Mouse (Mus musculus) embryonic facial prominence, embryonic 15.5 days (tissue): ENCODE measurements around the gene Rnf157. TPM values are rescaled to one million over a fixed set of nuclear protein-coding genes. Genes with fewer than 3 reads are reported as not detected.
"Not testable (repeated sequence)": the region's sequence is repeated elsewhere in the genome, so short reads cannot be mapped to it uniquely, and the experiment has no call there.

Experiments used
- ATAC-seq: fragments of 200-750 bp; cut with Nextera tagmentation; 2 replicates; pipeline ENCODE4 v1.8.0; 2017; ENCODE audit warnings: low read depth, moderate TSS enrichment; ENCODE audit not compliant: insufficient number of reproducible peaks, low FRiP score, low TSS enrichment
- H3K27ac ChIP-seq: fragments of 300-500 bp; sonication (generic); replicated peaks from 2 replicates; pipeline ENCODE4 v1.5.1; 2015; ENCODE audit warnings: mild to moderate bottlenecking, inconsistent platforms
- H3K27me3 ChIP-seq: fragments of 300-500 bp; sonication (generic); 2 replicates; pipeline ENCODE4 v1.6.1; 2015; ENCODE audit warnings: inconsistent platforms
- H3K36me3 ChIP-seq: fragments of 300-500 bp; sonication (generic); 2 replicates; pipeline ENCODE4 v1.6.1; 2015; ENCODE audit warnings: mild to moderate bottlenecking, inconsistent platforms
- H3K4me1 ChIP-seq: fragments of 300-500 bp; sonication (generic); 2 replicates; pipeline ENCODE4 v1.6.1; 2015; ENCODE audit warnings: inconsistent platforms
- H3K4me2 ChIP-seq: fragments of 300-500 bp; sonication (generic); replicated peaks from 2 replicates; pipeline ENCODE4 v1.6.1; 2015; ENCODE audit warnings: mild to moderate bottlenecking, inconsistent platforms
- H3K4me3 ChIP-seq: fragments of 300-500 bp; sonication (generic); replicated peaks from 2 replicates; pipeline ENCODE4 v1.5.1; 2015; ENCODE audit warnings: mild to moderate bottlenecking, inconsistent platforms
- H3K9ac ChIP-seq: fragments of 300-500 bp; sonication (generic); 2 replicates; pipeline ENCODE4 v1.6.1; 2015; ENCODE audit warnings: inconsistent platforms
- H3K9me3 ChIP-seq: fragments of 300-500 bp; sonication (generic); replicated peaks from 2 replicates; pipeline ENCODE4 v1.6.1; 2016; ENCODE audit warnings: inconsistent platforms
- WGBS: fragments of 180-500 bp; shearing (Covaris S2); methylation state at CpG from one replicate; pipeline ENCODE4 v1.1.7; 2015; 5-methylcytosine and 5-hydroxymethylcytosine counted together
- polyA plus RNA-seq: library from polyadenylated mRNA; unstranded; fragments of >200 nt; fragmentation: Nextera tagmentation; extraction: Ambion mirVana; gene quantifications from 2 replicates; pipeline ENCODE4 v1.2.1, GENCODE M21; 2015

The Rnf157 gene
- polyA plus RNA-seq, 1 experiment from 2014 or later = 17.0 TPM

DNA sequence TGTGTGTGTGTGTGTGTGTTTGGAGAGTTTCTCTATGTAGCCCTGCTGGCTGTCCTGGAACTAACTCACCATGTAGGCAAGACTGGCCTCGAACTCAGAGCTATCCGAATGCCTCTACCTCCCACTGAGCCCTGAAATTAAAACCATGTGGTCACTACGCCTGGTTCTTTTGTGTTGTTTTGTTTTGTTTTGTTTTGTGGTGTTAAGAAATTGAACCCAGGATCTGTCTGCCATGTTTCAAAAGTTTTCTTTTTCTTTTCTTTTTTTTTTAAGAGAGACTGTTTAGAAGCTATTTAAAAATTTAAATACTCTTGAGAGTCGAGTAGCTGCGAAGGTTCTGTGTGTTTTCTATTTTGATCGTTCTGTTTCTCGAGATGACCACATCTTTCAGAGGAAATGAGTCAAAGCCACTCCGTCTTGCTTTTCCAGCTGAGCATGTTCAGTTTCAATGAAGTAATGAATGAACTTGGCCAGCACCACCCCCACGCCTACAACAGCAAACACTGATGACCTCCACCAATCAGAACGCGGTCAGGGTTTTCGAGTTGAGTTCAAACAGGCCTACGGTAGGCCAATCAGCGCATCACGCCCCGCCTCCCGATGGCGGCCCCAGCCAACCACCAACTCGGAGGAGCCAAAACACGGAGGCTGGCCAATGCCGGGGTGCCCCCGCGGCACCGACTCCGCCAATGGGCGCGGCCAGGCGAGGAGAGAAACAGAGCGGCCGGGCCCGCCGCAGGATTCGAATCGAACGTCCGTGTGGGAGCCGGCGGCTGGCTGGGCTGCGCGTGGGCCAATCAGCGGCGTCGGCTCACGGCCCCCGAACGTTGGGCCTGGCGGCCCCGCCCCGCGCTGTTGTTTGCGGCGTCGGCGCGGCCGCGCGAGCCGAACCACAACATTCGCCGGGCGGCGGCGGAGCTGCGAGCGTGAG is 20.8 kb upstream of the Rnf157 start, which contains the start of gene Ubald2:
TSS of gene Ubald2 (plus strand) at position 739 of the 931 bp plus-strand sequence.
- Histone ChIP-seq H3K4me2 (peak within 1 kb of the TSS; percentile 59), H3K27ac (peak within 1 kb of the TSS; percentile 92), H3K36me3 (peaks cover 16% of the 10 kb centered on the region), H3K4me3 (peak within 1 kb of the TSS; percentile 74), H3K9ac (peak within 1 kb of the TSS; percentile 85), H3K4me1 (peaks cover 46% of the 10 kb centered on the region), H3K9me3 (no peaks in the 10 kb centered on the region), H3K27me3 (no peaks in the 10 kb centered on the region)
- 2% methylated on average over 66 of the region's 66 CpGs for WGBS
- peak; percentile 98 for ATAC-seq

DNA sequence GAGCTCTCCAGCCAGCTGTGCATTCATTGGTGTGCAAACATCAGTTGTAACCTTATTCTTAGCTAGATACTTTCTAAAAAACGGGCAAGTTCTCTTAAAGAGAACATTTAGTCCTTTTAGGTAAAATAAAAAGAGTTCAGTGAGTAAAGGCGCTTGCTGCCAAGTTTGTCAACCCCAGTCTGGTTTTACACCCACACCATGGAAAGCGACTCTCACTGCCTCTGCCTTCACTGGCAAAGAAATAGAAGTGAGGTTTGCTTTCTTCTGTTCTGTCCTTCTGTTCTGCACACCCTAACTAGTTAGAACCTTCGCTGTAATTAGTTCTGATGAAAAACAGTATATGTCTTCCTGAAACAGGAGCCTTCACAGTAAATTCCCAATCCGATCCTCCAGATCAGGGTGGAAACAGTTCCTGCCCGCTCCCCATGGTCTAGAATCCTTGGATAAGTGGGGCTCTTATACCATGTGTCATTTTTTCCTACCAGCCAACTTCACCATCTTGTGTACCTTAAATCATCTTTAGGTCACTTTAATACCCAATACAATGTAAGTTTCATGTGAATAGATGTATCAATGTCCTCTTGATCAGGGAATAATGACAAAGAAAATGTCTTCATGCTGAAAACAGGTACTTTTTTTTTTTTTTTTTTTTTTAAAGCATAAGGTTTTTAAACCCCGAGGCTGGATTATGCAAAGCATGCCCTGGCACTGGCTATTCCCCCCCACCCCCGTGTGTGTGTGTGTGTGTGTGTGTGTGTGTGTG is 19.9 kb upstream of the Rnf157 start:
- ATAC-seq = no peak
- Histone ChIP-seq H3K4me2 (peak overlapping the region; percentile 59), H3K27me3 (no peaks in the 10 kb centered on the region), H3K9me3 (no peaks in the 10 kb centered on the region), H3K27ac (peak overlapping the region; percentile 78), H3K9ac (no peak overlapping the region), H3K4me1 (peaks cover 46% of the 10 kb centered on the region), H3K4me3 (no peak overlapping the region; the same call in 1 of the 2 replicates), H3K36me3 (peaks cover 16% of the 10 kb centered on the region)
- WGBS = 41% methylated on average over 8 of the region's 8 CpGs

DNA sequence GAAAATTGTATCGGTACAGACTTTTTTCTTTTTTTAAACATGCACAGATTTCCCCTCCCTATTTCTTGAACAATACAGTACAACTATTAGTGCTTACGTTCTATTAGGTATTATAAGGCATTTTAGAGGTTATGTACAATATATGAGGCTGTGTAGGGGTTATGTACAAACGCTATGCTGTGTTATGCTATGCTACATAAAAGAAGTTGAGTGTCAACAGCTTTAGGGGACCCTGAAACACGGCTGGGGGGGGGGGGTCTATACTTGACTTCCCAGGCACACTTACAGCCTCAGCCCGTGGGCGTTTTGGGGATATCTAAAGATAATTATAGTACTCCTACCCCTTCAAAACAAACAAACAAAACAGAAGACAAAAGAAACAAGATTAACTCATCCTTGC is 19.3 kb upstream of the Rnf157 start:
- H3K9ac ChIP-seq = no peak overlapping the region
- no peak overlapping the region for H3K4me2 ChIP-seq
- H3K4me1 ChIP-seq = peaks cover 42% of the 10 kb centered on the region
- ATAC-seq = no peak
- H3K27me3 ChIP-seq = no peaks in the 10 kb centered on the region
- peak overlapping the region; percentile 78; the same call in 1 of the 2 replicates for H3K27ac ChIP-seq
- H3K4me3 ChIP-seq = no peak overlapping the region
- H3K36me3 ChIP-seq = peaks cover 10% of the 10 kb centered on the region; the same call in 1 of the 2 replicates
- no peaks in the 10 kb centered on the region for H3K9me3 ChIP-seq
- 48% methylated on average over 6 of the region's 6 CpGs for WGBS

DNA sequence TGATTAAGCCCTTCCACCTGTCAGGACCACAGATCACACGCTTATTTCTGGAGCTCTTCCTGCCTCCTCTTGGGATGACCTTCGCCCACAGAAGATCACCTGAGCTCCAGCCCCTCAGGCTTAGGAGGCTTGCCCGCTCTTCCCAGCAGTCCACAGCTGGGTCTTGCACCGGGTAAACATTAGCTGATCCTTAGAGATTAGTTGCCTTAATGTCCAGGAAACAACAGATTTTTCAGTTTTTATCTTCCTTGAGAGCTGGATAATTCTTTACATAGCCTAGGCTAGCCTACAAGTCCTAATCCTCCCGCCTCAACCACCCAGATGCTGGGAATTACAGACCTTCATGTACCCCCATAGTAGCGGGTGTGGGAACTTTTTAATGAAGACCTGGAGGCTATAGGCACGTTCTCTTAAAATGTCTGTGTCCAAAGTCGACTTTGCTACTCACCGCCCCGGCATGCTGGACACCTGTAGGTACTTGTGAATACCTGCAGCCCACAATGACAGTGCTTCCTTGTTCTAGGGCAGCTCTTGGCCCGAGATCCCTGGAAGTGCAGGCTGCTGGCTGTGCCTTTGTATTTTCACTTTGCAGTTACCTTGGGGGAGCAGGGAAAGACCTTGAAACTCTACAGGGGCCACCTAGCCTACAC is 18.7 kb upstream of the Rnf157 start:
- Histone ChIP-seq H3K4me2 (peak overlapping the region; percentile 12; the same call in 1 of the 2 replicates), H3K4me3 (no peak overlapping the region), H3K36me3 (peaks cover 4% of the 10 kb centered on the region; the same call in 1 of the 2 replicates), H3K4me1 (peaks cover 36% of the 10 kb centered on the region), H3K9ac (no peak overlapping the region), H3K9me3 (no peaks in the 10 kb centered on the region), H3K27me3 (no peaks in the 10 kb centered on the region), H3K27ac (0 out of 2 replicates have a peak overlapping the region, but pooled peaks have one; percentile 4)
- 35% methylated on average over 11 of the region's 11 CpGs for WGBS
- ATAC-seq = no peak

DNA sequence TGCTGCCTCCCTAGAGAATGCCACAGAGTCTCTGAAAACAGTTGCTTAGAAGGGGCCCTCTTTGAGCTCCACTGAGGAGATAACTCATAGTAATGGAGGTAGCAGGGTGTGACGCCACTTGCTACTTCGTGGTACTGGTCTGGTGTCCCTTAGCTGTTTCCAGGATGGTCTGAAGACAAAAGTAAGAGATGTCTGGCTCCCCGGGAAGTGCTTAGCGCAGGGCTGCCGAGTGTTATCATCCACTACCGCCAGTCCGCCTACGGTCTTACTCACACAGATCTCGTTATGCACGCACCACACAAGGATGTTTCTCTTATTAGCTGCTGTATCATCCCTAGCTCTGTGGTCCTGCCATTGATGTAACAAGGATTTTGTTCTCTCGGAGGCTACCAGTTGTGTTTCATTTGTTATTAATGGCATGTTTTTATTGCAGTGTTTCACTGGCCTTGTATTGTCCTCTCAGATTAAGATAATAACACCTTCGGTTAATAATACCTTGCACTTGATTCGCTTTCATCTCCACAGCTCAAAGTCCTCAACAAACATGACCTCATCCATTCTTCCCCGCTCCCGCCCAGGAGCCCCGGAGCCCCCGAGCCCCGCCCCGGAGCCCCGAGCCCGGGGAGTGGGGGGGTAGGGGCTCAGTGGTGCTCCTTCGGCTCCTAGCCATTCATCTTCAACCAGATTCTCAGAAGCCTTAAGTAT is 18.0 kb upstream of the Rnf157 start:
- peaks cover 29% of the 10 kb centered on the region for H3K4me1 ChIP-seq
- 34% methylated on average over 22 of the region's 22 CpGs for WGBS
- ATAC-seq = no peak
- peak overlapping the region; percentile 12; the same call in 1 of the 2 replicates for H3K4me2 ChIP-seq
- H3K27ac ChIP-seq = 0 out of 2 replicates have a peak overlapping the region, but pooled peaks have one; percentile 4
- H3K4me3 ChIP-seq = no peak overlapping the region
- peaks cover 2% of the 10 kb centered on the region; the same call in 1 of the 2 replicates for H3K36me3 ChIP-seq
- H3K9ac ChIP-seq = no peak overlapping the region
- H3K9me3 ChIP-seq = no peaks in the 10 kb centered on the region
- H3K27me3 ChIP-seq = no peaks in the 10 kb centered on the region

DNA sequence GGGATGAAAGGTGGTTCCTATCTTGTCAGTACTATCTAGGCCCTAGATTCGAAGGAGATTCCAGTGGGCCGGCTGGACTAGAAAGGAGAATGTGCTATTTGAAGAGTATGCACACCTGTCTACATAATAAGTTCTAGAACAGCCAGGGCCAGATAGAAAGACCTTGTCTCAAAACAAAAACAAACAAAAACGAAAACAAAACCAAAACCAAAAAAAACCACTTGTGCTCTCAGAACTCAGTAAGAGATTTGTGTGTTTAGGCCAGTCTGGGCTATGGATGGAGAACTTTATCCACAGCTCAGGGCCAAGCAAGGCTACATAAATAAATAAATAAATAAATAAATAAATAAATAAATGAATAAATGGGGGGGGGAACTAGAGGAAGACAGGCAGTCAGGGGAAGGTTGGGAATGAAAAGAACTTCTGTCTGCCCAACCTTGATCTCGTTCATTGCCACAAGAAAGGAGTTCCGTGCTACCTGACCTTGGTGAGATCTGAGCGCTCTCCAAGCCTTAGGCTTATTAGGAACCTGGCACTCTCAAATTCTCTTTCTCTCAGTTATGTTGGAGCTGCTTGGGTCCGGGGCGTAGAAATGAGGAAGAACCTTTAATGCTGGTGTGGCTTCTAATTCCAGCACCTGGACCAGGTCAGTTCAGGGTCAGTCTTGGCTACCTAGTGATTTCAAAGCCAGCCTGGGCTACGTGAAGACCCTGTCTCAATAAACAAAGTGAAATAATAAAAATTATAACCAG is 17.2 kb upstream of the Rnf157 start:
- Histone ChIP-seq H3K27me3 (no peaks in the 10 kb centered on the region), H3K4me1 (peaks cover 21% of the 10 kb centered on the region), H3K9ac (no peak overlapping the region), H3K4me2 (no peak overlapping the region), H3K27ac (no peak overlapping the region), H3K9me3 (no peaks in the 10 kb centered on the region), H3K4me3 (no peak overlapping the region), H3K36me3 (no peaks in the 10 kb centered on the region)
- WGBS = 77% methylated on average over 9 of the region's 9 CpGs
- no peak for ATAC-seq

DNA sequence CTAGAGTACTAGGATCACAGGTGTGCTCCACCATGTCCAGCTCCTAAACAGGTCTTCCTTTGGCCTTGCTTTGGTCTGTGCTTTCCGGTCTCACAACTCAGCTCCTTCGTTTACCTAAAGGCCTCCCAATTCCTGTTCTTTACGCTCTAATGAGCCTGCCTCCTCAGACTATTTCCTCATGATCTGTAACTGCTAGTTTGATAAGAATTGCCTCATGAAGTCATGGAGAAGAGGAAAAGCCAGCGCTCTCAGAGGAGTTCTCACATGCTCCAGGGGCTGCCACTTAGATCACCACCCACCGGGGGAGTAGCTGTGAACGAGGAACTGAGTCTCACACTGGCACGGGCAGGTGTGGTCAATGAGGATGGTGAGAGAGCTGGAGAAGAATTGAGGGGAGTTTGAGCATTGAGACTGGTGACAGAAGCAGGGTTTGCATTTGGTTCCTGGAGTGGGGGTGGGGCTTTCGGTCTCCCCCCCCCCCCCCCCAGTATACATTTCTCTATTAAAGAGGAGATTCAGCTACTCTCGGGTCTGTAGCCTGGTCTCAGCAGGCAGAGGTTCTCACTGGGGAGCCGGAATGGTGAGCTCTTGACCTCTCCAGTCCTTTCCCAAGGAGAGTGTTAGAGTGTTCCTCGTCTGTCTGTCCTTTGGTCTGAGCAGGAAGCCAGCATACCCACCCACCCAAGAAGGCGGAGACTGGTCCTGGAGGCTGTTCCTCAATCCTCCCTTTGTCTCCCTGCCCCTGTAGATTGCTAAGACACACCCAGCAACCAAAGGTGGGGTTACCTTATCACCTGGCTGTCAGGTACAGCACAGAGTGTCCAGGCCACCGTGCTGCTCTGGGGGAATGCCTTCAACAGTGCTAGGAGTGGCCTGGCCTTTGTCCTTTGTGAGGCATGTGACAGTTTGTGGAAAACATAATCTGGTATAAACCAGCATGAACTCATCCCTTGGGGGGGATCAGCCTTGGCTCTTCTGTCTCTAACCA is 16.3 kb upstream of the Rnf157 start:
- Histone ChIP-seq H3K4me3 (no peak overlapping the region), H3K9ac (no peak overlapping the region), H3K4me2 (no peak overlapping the region), H3K4me1 (peaks cover 20% of the 10 kb centered on the region), H3K36me3 (no peaks in the 10 kb centered on the region), H3K27ac (no peak overlapping the region), H3K9me3 (no peaks in the 10 kb centered on the region), H3K27me3 (no peaks in the 10 kb centered on the region)
- ATAC-seq = no peak
- WGBS = 42% methylated on average over 13 of the region's 13 CpGs

DNA sequence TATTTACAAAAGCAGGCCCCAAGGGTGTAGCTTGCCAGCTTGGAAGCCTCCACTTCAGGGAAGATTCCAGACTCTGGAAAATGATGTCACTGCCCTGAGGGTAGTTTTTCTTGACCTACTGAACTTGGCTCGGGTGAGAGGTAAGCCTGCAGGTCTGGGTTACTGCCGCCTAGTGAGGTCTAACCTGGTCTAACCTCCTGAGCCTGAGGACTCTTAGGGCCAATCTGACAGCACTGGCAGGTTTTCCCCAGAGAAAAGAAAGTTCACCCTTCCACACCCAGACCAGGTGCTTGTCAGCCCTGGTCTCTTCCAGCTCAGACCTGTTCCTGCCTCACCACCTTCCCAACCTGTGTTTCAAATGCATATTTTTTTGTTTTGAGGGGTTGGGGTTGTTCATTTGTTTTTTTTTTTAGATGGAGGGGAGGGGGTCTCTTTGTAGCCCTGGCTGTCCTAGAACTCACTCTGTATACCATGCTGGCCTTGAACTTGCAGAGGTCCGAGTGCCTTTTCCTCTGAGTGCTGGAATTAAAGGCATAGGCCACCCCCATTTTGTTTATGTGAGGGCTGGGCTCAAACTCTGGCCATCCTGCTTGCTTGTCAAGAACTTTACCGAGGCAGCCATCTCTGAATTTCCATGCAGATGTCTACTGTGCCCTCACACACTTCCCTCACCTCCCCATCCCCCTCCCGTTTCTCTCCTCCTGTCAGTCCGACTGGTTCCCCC is 14.2 kb upstream of the Rnf157 start:
- 51% methylated on average over 6 of the region's 6 CpGs for WGBS
- Histone ChIP-seq H3K4me1 (peaks cover 10% of the 10 kb centered on the region), H3K4me3 (no peak overlapping the region), H3K27me3 (no peaks in the 10 kb centered on the region), H3K9ac (no peak overlapping the region), H3K27ac (no peak overlapping the region), H3K36me3 (no peaks in the 10 kb centered on the region), H3K9me3 (no peaks in the 10 kb centered on the region), H3K4me2 (no peak overlapping the region)
- ATAC-seq = no peak

DNA sequence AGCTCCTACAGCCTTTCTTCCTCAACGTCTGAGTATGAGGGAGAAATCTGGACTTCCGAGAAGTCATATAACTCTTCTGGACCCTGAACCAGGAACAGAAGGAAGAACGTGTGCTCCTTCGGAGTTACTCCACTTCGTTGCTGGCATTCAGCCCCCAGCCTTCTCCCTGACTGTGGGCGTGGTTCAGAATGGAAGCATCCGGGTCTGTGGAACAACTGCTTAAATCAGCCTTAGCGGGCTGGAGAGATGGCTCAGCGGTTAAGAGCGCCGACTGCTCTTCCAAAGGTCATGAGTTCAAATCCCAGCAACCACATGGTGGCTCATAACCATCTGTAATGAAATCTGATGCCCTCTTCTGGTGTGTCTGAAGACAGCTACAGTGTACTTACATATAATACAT is 13.5 kb upstream of the Rnf157 start:
- WGBS = 81% methylated on average over 11 of the region's 11 CpGs
- not testable (repeated sequence) for H3K4me2 ChIP-seq, ATAC-seq

More for the DNA sequence above, 13.5 kb upstream of the Rnf157 start:
- H3K27me3 ChIP-seq, H3K9ac ChIP-seq, H3K27ac ChIP-seq, H3K4me3 ChIP-seq, H3K9me3 ChIP-seq, H3K4me1 ChIP-seq, H3K36me3 ChIP-seq: not testable (repeated sequence)
